Mouse (Mus musculus): ENCODE measurements around the gene Pls3. TPM values are rescaled to one million over a fixed set of nuclear protein-coding genes. Genes with fewer than 3 reads are reported as not detected.

The Pls3 gene
- total RNA-seq, 1 experiment = 29.3 TPM

DNA sequence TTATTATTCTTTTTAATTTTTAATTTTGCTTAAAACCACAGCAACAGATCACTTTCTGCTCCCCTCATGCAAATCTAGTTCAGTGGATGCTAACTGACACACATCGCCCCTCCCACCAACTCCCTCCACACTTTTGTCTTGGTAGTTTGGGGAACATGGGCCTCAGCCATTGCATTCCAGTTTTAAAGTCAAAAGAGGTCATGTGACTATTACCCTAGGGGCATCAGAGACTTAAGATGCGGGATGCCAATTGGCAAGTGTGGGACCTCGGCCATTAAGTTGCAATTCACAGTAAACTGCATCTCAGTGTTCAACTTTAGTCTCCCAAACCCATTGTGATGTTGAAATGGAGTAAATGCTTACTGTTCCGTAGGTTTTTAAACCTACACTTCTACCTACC lies 1.7 kb downstream of the Pls3 start:
- Histone ChIP-seq H3K36me3 (ENCODE audit: control insufficient read depth, insufficient read depth, low read length, poor library complexity, severe bottlenecking) (no peaks in the 10 kb centered on the region), H3K4me1 (ENCODE audit: control insufficient read depth in 2 of 2, insufficient read depth in 2 of 2, low read length in 2 of 2, poor library complexity in 1 of 2) (no peaks in the 10 kb centered on the region), H3K9ac (ENCODE audit: insufficient read depth, low read depth, low read length, poor library complexity, severe bottlenecking) (no peak overlapping the region), H3K9me3 (ENCODE audit: control insufficient read depth, insufficient read depth, low read depth, low read length) (no peaks in the 10 kb centered on the region), H3K4me3 (ENCODE audit: insufficient read depth in 1 of 2, low read depth in 1 of 2, low read length in 2 of 2, poor library complexity in 1 of 2, severe bottlenecking in 1 of 2) (peak overlapping the region in 1 of 2 experiments; percentile 84; a peak in 3 of 4 replicates), H3K27ac (ENCODE audit: insufficient read depth, low read depth, low read length, poor library complexity, severe bottlenecking) (no peak overlapping the region)
- no peak for DNase-seq (ENCODE audit: low read depth, low spot score)
- TF ChIP-seq ZC3H11A (IDR thresholded peaks at IDR 0.05; ENCODE audit: borderline replicate concordance, low read depth, low read length) (no peak), CHD2 (IDR thresholded peaks at IDR 0.05; ENCODE audit: low read depth, low read length) (no peak), HCFC1 (IDR thresholded peaks at IDR 0.05; ENCODE audit: borderline replicate concordance, insufficient read depth, low read length) (no peak), MAFK (IDR thresholded peaks at IDR 0.05; ENCODE audit: insufficient read depth, low read depth, low read length) (no peak), ZNF384 (IDR thresholded peaks at IDR 0.05; ENCODE audit: low read depth, low read length) (no peak)
- in situ Hi-C loops (cut with MboI; ENCODE audit: low sequenced_read_pairs in 2 of 2, unreplicated experiment in 2 of 2) = no loop called here

DNA sequence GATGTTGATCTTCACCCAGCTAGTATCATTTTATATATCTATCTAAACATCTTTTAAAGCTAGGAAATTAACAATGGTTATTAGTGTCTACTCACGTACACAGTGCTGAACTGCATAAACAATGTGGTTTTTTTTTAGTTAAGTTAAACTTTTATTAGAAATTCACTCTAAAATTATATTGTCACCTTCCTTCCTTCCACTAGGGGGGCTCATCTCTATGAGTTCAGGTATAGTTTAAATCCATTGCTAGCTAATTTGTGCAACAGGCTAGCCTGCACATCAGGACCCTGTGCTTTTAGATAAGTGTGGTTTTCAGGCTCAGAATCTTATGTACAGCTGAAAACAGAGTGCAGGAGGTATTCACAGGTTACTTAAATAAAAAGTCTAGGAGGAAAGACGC lies 3.1 kb downstream of the Pls3 start:
- H3K4me1 ChIP-seq (ENCODE audit: control insufficient read depth in 2 of 2, insufficient read depth in 2 of 2, low read length in 2 of 2, poor library complexity in 1 of 2) = no peaks in the 10 kb centered on the region
- H3K36me3 ChIP-seq (ENCODE audit: control insufficient read depth, insufficient read depth, low read length, poor library complexity, severe bottlenecking) = no peaks in the 10 kb centered on the region
- no peak overlapping the region for H3K27ac ChIP-seq (ENCODE audit: insufficient read depth, low read depth, low read length, poor library complexity, severe bottlenecking)
- no peaks in the 10 kb centered on the region for H3K9me3 ChIP-seq (ENCODE audit: control insufficient read depth, insufficient read depth, low read depth, low read length)
- no peak overlapping the region for H3K4me3 ChIP-seq (ENCODE audit: insufficient read depth in 1 of 2, low read depth in 1 of 2, low read length in 2 of 2, poor library complexity in 1 of 2, severe bottlenecking in 1 of 2)
- TF ChIP-seq ZC3H11A (IDR thresholded peaks at IDR 0.05; ENCODE audit: borderline replicate concordance, low read depth, low read length) (no peak), ZNF384 (IDR thresholded peaks at IDR 0.05; ENCODE audit: low read depth, low read length) (no peak), CHD2 (IDR thresholded peaks at IDR 0.05; ENCODE audit: low read depth, low read length) (no peak), MAFK (IDR thresholded peaks at IDR 0.05; ENCODE audit: insufficient read depth, low read depth, low read length) (no peak), HCFC1 (IDR thresholded peaks at IDR 0.05; ENCODE audit: borderline replicate concordance, insufficient read depth, low read length) (no peak)
- in situ Hi-C loops (cut with MboI; ENCODE audit: low sequenced_read_pairs in 2 of 2, unreplicated experiment in 2 of 2) = no loop called here
- DNase-seq (ENCODE audit: low read depth, low spot score) = no peak
- H3K9ac ChIP-seq (ENCODE audit: insufficient read depth, low read depth, low read length, poor library complexity, severe bottlenecking) = no peak overlapping the region

DNA sequence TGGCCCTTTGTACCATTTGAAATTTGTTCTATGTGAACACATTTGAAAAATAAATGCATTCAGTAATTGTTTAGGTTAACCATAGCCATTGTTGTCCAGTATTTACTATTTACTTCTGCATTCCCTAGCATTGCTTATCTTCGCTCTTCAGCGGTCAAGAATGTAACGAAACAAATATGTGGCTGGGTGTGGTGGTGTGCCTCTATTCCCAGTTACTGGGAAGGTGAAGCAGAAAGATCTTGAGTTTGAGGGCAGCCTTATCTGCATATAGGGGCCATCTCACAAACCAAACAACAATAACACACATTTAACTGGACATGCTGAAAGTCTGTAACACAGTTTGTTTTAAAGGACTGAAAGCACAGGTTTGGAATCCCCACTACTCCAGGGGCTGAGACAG lies 13.3 kb downstream of the Pls3 start:
- Histone ChIP-seq H3K4me1 (ENCODE audit: control insufficient read depth in 2 of 2, insufficient read depth in 2 of 2, low read length in 2 of 2, poor library complexity in 1 of 2) (no peaks in the 10 kb centered on the region), H3K27ac (ENCODE audit: insufficient read depth, low read depth, low read length, poor library complexity, severe bottlenecking) (no peak overlapping the region), H3K4me3 (ENCODE audit: insufficient read depth in 1 of 2, low read depth in 1 of 2, low read length in 2 of 2, poor library complexity in 1 of 2, severe bottlenecking in 1 of 2) (no peak overlapping the region), H3K9ac (ENCODE audit: insufficient read depth, low read depth, low read length, poor library complexity, severe bottlenecking) (no peak overlapping the region), H3K36me3 (ENCODE audit: control insufficient read depth, insufficient read depth, low read length, poor library complexity, severe bottlenecking) (no peaks in the 10 kb centered on the region), H3K9me3 (ENCODE audit: control insufficient read depth, insufficient read depth, low read depth, low read length) (no peaks in the 10 kb centered on the region)
- TF ChIP-seq MAFK (IDR thresholded peaks at IDR 0.05; ENCODE audit: insufficient read depth, low read depth, low read length) (no peak), ZNF384 (IDR thresholded peaks at IDR 0.05; ENCODE audit: low read depth, low read length) (no peak), HCFC1 (IDR thresholded peaks at IDR 0.05; ENCODE audit: borderline replicate concordance, insufficient read depth, low read length) (no peak), ZC3H11A (IDR thresholded peaks at IDR 0.05; ENCODE audit: borderline replicate concordance, low read depth, low read length) (no peak), CHD2 (IDR thresholded peaks at IDR 0.05; ENCODE audit: low read depth, low read length) (no peak)
- no peak for DNase-seq (ENCODE audit: low read depth, low spot score)
- in situ Hi-C loops (cut with MboI; ENCODE audit: low sequenced_read_pairs in 2 of 2, unreplicated experiment in 2 of 2) = no loop called here

- H3K9ac ChIP-seq (ENCODE audit: insufficient read depth, low read depth, low read length, poor library complexity, severe bottlenecking) = no peak overlapping the region
- no peaks in the 10 kb centered on the region for H3K9me3 ChIP-seq (ENCODE audit: control insufficient read depth, insufficient read depth, low read depth, low read length)
- TF ChIP-seq HCFC1 (IDR thresholded peaks at IDR 0.05; ENCODE audit: borderline replicate concordance, insufficient read depth, low read length) (no peak), CHD2 (IDR thresholded peaks at IDR 0.05; ENCODE audit: low read depth, low read length) (no peak), MAFK (IDR thresholded peaks at IDR 0.05; ENCODE audit: insufficient read depth, low read depth, low read length) (no peak), ZNF384 (IDR thresholded peaks at IDR 0.05; ENCODE audit: low read depth, low read length) (no peak), ZC3H11A (IDR thresholded peaks at IDR 0.05; ENCODE audit: borderline replicate concordance, low read depth, low read length) (no peak)
- H3K4me3 ChIP-seq (ENCODE audit: insufficient read depth in 1 of 2, low read depth in 1 of 2, low read length in 2 of 2, poor library complexity in 1 of 2, severe bottlenecking in 1 of 2) = no peak overlapping the region
- DNase-seq (ENCODE audit: low read depth, low spot score) = no peak
- no peak overlapping the region for H3K27ac ChIP-seq (ENCODE audit: insufficient read depth, low read depth, low read length, poor library complexity, severe bottlenecking)
- in situ Hi-C loops (cut with MboI; ENCODE audit: low sequenced_read_pairs in 2 of 2, unreplicated experiment in 2 of 2) = no loop called here
- H3K4me1 ChIP-seq (ENCODE audit: control insufficient read depth in 2 of 2, insufficient read depth in 2 of 2, low read length in 2 of 2, poor library complexity in 1 of 2) = no peaks in the 10 kb centered on the region
- no peaks in the 10 kb centered on the region for H3K36me3 ChIP-seq (ENCODE audit: control insufficient read depth, insufficient read depth, low read length, poor library complexity, severe bottlenecking)
Observed at GRCm38 (mm10) chrX:75854294-75854693, 20.7 kb downstream of the Pls3 start.

DNA sequence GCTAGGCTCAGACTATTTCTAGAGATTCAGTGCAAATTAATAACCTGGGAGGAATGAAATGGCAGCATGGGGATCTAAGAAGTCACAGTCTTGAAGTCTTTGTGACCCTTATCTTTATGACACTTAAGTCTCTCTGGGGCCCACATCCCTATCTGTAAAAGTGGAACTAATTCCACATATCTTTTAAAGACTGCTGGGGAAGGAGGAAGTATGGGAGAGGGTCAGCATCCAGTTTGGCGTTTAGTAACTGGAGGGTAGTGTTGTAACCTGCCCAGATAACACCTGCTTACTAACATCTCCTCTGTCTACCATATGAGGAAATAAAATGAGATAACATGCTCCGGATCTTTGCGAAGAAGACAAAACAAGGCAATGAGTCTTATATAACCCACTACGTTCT lies 30.7 kb downstream of the Pls3 start:
- DNase-seq (ENCODE audit: low read depth, low spot score) = no peak
- Histone ChIP-seq H3K4me1 (ENCODE audit: control insufficient read depth in 2 of 2, insufficient read depth in 2 of 2, low read length in 2 of 2, poor library complexity in 1 of 2) (no peaks in the 10 kb centered on the region), H3K9me3 (ENCODE audit: control insufficient read depth, insufficient read depth, low read depth, low read length) (no peaks in the 10 kb centered on the region), H3K4me3 (ENCODE audit: insufficient read depth in 1 of 2, low read depth in 1 of 2, low read length in 2 of 2, poor library complexity in 1 of 2, severe bottlenecking in 1 of 2) (no peak overlapping the region), H3K27ac (ENCODE audit: insufficient read depth, low read depth, low read length, poor library complexity, severe bottlenecking) (no peak overlapping the region), H3K9ac (ENCODE audit: insufficient read depth, low read depth, low read length, poor library complexity, severe bottlenecking) (no peak overlapping the region), H3K36me3 (ENCODE audit: control insufficient read depth, insufficient read depth, low read length, poor library complexity, severe bottlenecking) (no peaks in the 10 kb centered on the region)
- in situ Hi-C loops (cut with MboI; ENCODE audit: low sequenced_read_pairs in 2 of 2, unreplicated experiment in 2 of 2) = no loop called here
- TF ChIP-seq CHD2 (IDR thresholded peaks at IDR 0.05; ENCODE audit: low read depth, low read length) (no peak), ZC3H11A (IDR thresholded peaks at IDR 0.05; ENCODE audit: borderline replicate concordance, low read depth, low read length) (no peak), HCFC1 (IDR thresholded peaks at IDR 0.05; ENCODE audit: borderline replicate concordance, insufficient read depth, low read length) (no peak), ZNF384 (IDR thresholded peaks at IDR 0.05; ENCODE audit: low read depth, low read length) (no peak), MAFK (IDR thresholded peaks at IDR 0.05; ENCODE audit: insufficient read depth, low read depth, low read length) (no peak)
